Mouse (Mus musculus) hindbrain, embryonic 15.5 days (tissue): ENCODE results near the gene Kcng1. TPM values are rescaled to one million over a fixed set of nuclear protein-coding genes. Genes with fewer than 3 reads are reported as not detected.
A peak's percentile ranks its signal among the peaks of the same experiment; 100 is the strongest.

Experiments
- ATAC-seq: fragments of 200-750 bp; cut with Nextera tagmentation; 2 replicates; pipeline ENCODE4 v1.8.0; 2017; ENCODE audit warnings: low read depth, moderate number of reproducible peaks, moderate TSS enrichment; ENCODE audit not compliant: low FRiP score
- H3K27ac ChIP-seq: fragments of 300-500 bp; sonication (generic); replicated peaks from 2 replicates; pipeline ENCODE4 v1.5.1; 2015; ENCODE audit warnings: mild to moderate bottlenecking, inconsistent platforms
- H3K27me3 ChIP-seq: fragments of 300-500 bp; sonication (generic); 2 replicates; pipeline ENCODE4 v1.6.1; 2015; ENCODE audit warnings: control low read depth, inconsistent platforms
- H3K36me3 ChIP-seq: fragments of 300-500 bp; sonication (generic); 2 replicates; pipeline ENCODE4 v1.6.1; 2015; ENCODE audit warnings: control low read depth, inconsistent platforms
- H3K4me1 ChIP-seq: fragments of 300-500 bp; sonication (generic); replicated peaks from 2 replicates; pipeline ENCODE4 v1.6.1; 2015; ENCODE audit warnings: control low read depth, inconsistent platforms
- H3K4me2 ChIP-seq: fragments of 300-500 bp; sonication (generic); 2 replicates; pipeline ENCODE4 v1.6.1; 2015; ENCODE audit warnings: moderate library complexity, mild to moderate bottlenecking, inconsistent platforms
- H3K4me3 ChIP-seq: fragments of 300-500 bp; sonication (generic); 2 replicates; pipeline ENCODE4 v1.5.1; 2015; ENCODE audit warnings: mild to moderate bottlenecking, inconsistent platforms
- H3K9ac ChIP-seq: fragments of 300-500 bp; sonication (generic); 2 replicates; pipeline ENCODE4 v1.6.1; 2015; ENCODE audit warnings: inconsistent platforms
- H3K9me3 ChIP-seq: fragments of 300-500 bp; sonication (generic); 2 replicates; pipeline ENCODE4 v1.6.1; 2016; ENCODE audit warnings: control low read depth, inconsistent platforms
- WGBS: fragments of 180-500 bp; shearing (Covaris S2); methylation state at CpG from one replicate; pipeline ENCODE4 v1.1.7; 2015; 5-methylcytosine and 5-hydroxymethylcytosine counted together
- polyA plus RNA-seq: library from polyadenylated mRNA; unstranded; fragments of >200 nt; fragmentation: Nextera tagmentation; extraction: Ambion mirVana; gene quantifications from 2 replicates; pipeline ENCODE4 v1.2.1, GENCODE M21; 2015

Kcng1 gene
- polyA plus RNA-seq, 1 experiment from 2014 or later = 1.8 TPM

DNA sequence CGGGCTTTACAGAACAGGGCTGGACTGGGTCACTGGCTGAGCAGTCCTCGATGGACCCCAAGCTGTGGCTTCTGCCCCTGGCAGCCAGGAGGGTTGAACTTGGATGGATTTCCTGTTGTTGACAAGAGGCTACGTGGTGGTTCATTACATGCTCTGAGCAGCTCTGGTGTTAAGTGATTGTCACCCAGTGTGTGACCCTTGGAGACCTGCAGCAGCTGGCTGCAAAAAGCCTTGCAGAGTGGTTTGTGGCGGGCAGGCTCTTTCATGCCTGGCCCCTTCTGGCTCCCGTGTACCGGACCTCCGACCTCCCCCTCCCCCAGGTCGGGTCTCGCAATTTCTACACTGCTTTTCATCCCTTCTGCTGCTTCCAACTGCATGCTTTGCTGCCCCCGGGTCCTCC lies 10.5 kb upstream of the Kcng1 start:
- no peak overlapping the region for H3K27ac ChIP-seq
- no peak overlapping the region for H3K9ac ChIP-seq
- no peaks in the 10 kb centered on the region for H3K9me3 ChIP-seq
- no peaks in the 10 kb centered on the region for H3K36me3 ChIP-seq
- 0 out of 2 replicates have a peak, but pooled peaks have one; percentile 11 for ATAC-seq
- H3K4me1 ChIP-seq = peaks cover 11% of the 10 kb centered on the region; the same call in 1 of the 2 replicates
- H3K4me2 ChIP-seq = no peak overlapping the region
- H3K27me3 ChIP-seq = no peaks in the 10 kb centered on the region
- 19% methylated on average over 10 of the region's 10 CpGs for WGBS
- H3K4me3 ChIP-seq = no peak overlapping the region

DNA sequence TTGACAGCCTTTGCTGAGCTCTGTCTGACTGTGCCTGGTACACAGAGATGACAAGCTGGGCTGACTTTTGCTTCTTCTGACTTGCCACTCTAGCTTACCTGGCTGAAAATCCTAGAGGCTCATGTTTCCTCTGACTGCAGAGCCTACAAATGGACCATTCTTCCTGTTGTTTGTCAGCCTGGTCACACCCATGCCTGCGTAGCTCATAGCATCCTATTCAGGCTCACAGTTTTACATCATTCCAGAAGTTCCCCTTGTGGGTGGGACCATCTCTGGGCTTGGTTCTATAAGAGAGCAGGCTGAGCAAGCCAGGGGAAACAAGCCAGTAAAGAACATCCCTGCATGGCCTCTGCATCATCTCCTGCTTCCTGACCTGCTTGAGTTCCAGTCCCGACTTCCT lies 8.3 kb upstream of the Kcng1 start:
- H3K36me3 ChIP-seq = no peaks in the 10 kb centered on the region
- ATAC-seq = no peak
- no peak overlapping the region for H3K4me2 ChIP-seq
- 94% methylated on average over 2 of the region's 2 CpGs for WGBS
- peaks cover 11% of the 10 kb centered on the region; the same call in 1 of the 2 replicates for H3K4me1 ChIP-seq
- H3K27me3 ChIP-seq = no peaks in the 10 kb centered on the region
- H3K4me3 ChIP-seq = no peak overlapping the region
- no peaks in the 10 kb centered on the region for H3K9me3 ChIP-seq
- no peak overlapping the region for H3K9ac ChIP-seq
- H3K27ac ChIP-seq = no peak overlapping the region

DNA sequence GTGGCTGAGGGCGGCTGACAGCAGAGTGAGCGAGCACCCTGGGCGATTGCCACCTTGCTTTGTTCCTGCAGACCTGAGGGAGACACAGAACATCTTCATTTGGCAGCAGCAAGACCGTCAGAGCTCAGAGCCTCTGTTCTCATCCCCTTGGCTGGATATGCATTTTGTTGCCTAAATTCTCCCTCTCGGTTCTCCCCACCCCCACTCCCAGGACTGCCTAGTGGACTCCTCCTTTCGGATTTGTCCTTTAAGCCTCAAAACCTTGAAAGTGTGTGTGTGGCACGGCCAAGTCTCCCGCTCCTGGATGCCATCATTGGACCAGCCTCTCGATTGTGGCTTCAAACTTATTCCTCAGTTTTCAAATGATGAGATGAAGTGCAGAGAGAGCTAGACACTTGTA lies 7.5 kb upstream of the Kcng1 start:
- Histone ChIP-seq H3K9ac (no peak overlapping the region), H3K36me3 (no peaks in the 10 kb centered on the region), H3K27me3 (0 out of 2 replicates have a peak, but pooled peaks cover under 1% of the 10 kb centered on the region), H3K4me1 (peaks cover 11% of the 10 kb centered on the region; the same call in 1 of the 2 replicates), H3K4me2 (peak overlapping the region; percentile 26; the same call in 1 of the 2 replicates), H3K27ac (no peak overlapping the region), H3K4me3 (no peak overlapping the region), H3K9me3 (no peaks in the 10 kb centered on the region)
- WGBS = 54% methylated on average over 9 of the region's 9 CpGs
- no peak for ATAC-seq

DNA sequence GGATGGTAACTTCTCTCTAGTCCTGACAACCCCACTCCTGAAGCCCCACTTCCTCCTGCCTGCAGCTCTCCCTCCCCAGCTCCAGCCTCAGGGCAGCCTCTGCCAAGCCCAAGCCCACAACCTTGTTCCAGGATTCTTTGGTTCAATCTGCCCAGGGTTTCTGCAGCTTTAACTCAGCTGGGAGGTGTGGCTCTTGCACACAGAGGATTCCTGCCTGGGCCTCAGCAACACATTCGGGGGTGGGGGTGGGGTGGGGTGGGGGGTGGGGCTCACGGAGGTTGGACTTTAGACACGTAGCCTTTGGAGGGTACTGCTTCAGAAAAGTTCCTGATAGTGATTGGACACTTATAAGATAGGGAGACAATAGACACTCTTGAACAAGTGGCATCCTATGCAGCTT lies 5.5 kb upstream of the Kcng1 start:
- H3K4me1 ChIP-seq = 0 out of 2 replicates have a peak, but pooled peaks cover 6% of the 10 kb centered on the region
- peaks cover 16% of the 10 kb centered on the region for H3K27me3 ChIP-seq
- ATAC-seq = no peak
- no peak overlapping the region for H3K4me2 ChIP-seq
- no peaks in the 10 kb centered on the region for H3K36me3 ChIP-seq
- no peak overlapping the region for H3K9ac ChIP-seq
- no peak overlapping the region for H3K27ac ChIP-seq
- no peak overlapping the region for H3K4me3 ChIP-seq
- H3K9me3 ChIP-seq = no peaks in the 10 kb centered on the region
- WGBS = 28% methylated on average over 3 of the region's 3 CpGs

DNA sequence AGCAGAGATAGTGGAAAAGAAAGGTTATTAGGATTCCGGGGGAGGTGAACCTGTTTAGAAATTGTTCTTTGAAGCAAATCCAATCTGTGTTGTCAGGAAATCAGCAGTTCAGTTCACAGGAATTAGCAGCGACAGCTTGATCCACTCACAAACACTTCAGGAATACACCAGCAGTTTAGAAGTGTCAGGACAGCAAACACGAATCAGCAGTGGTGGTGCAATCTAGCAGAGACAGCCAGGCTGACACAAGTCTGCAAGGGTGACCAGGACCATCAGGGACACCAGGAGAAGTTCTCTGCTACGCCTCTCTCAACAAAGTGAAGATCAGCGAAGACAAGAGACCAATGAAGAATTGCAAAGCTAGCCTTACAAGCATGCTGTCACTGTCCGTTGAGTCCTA lies 3.6 kb upstream of the Kcng1 start:
- Histone ChIP-seq H3K4me3 (no peak overlapping the region), H3K4me2 (no peak overlapping the region), H3K4me1 (peaks cover 21% of the 10 kb centered on the region), H3K9ac (no peak overlapping the region), H3K36me3 (no peaks in the 10 kb centered on the region), H3K27ac (no peak overlapping the region), H3K27me3 (peaks cover 33% of the 10 kb centered on the region), H3K9me3 (no peaks in the 10 kb centered on the region)
- no peak for ATAC-seq
- 92% methylated on average over 6 of the region's 6 CpGs for WGBS

DNA sequence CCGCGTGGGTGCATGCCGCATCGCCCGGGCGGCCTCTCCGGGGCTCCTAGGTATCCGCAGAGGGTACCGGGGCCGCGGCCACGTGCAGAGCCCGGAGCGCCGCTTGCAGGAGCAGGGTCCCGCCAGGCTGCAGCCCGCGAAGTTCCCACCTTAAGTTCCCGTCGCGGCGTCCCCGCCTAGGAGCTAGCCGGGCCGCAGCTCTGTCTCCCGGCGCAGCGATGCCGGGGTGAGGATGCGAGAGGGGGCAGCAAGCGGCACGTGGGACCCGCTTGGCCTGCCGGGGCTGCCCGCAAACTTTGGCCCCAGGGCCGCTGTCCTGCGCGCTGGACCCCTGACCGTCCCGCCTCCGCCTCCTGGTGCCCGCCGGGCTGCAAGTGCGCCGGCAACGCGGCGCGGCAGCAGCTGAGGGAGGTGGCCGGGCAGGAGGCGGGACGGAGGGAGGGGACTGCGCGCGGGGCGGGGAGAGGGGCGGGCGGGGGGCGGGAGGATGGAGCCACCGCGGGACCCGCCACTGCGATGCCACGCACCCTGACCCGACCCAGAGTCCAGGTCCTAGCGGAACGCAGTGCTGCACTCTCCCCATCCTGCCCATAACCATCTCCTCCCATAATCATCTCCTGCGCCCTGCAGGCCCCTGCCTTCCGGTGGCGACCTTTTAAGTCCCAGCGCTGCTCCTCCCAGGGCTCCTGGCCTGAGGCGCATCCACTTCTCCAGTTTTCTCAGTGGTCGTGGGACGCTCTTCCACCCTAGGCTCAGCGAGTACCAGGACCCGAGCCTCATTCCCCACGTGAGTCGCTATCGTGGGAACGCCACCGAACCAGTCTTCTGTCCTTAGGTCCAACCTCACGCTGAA lies 581 bp downstream of the Kcng1 start:
- whole genome bisulfite sequencing = 1% methylated on average over 64 of the region's 82 CpGs

DNA sequence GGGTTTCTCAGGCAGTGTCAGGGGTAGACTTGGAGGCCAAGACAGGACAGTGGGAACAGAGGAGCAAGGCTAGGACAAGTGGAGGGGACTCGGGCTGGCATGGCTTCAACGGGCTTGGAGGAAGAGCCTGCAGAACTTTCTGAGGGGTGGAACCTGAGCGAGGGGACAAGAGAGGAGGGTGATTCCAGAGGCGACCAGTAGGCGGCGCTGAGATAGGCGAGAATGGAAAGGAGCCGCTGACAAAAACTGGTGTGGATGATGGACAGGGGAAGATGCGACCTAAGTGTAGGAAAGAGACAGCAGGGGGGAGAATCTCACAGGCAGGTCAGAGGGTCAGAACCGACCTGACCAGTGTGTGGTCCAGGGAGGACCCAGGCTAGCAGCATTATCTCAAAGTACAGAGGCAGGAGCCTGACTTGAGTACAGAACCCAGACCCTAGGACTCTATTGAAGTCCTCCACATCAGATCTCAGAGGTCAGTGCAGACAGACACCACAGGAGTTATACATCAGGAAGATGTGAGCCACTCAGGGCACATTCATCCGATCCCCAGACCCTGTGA lies 7.1 kb downstream of the Kcng1 start:
- Histone ChIP-seq H3K36me3 (no peaks in the 10 kb centered on the region), H3K27me3 (peaks cover 17% of the 10 kb centered on the region), H3K9ac (no peak overlapping the region), H3K4me2 (no peak overlapping the region), H3K4me1 (no peaks in the 10 kb centered on the region), H3K4me3 (no peak overlapping the region), H3K27ac (no peak overlapping the region), H3K9me3 (no peaks in the 10 kb centered on the region)
- WGBS = 14% methylated on average over 11 of the region's 11 CpGs
- ATAC-seq = no peak

More for the DNA sequence above, 581 bp downstream of the Kcng1 start:
- no peak overlapping the region for H3K27ac ChIP-seq
- ATAC-seq = peak; percentile 68
- peaks cover 19% of the 10 kb centered on the region for H3K4me1 ChIP-seq
- H3K27me3 ChIP-seq = peaks cover 57% of the 10 kb centered on the region
- H3K4me3 ChIP-seq = peak overlapping the region; percentile 50
- no peaks in the 10 kb centered on the region for H3K36me3 ChIP-seq
- peak overlapping the region; percentile 44 for H3K9ac ChIP-seq
- peak overlapping the region; percentile 95 for H3K4me2 ChIP-seq
- H3K9me3 ChIP-seq = no peaks in the 10 kb centered on the region

DNA sequence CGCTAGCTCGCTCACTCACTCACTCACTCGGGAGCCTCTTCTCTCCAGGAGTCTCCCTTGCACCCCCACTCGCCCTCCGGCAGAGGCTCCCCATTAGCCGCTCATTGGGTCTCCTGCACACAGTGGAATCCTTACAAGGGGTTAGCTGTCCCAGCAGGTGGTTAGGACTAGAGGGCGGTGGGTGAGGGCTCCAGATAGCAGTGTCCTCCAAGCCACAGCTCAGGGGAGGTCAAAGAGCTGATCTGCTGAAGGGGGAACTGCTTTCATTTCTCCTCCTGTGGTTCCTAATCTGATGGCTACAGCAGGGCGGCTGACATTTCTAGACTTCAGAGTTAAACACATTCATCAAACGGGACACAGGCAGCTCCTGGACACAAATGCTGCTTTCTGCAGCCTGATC lies 8.1 kb downstream of the Kcng1 start:
- ATAC-seq = no peak
- Histone ChIP-seq H3K9me3 (no peaks in the 10 kb centered on the region), H3K27me3 (peaks cover 9% of the 10 kb centered on the region), H3K4me2 (no peak overlapping the region), H3K9ac (no peak overlapping the region), H3K4me1 (no peaks in the 10 kb centered on the region), H3K27ac (no peak overlapping the region), H3K36me3 (no peaks in the 10 kb centered on the region), H3K4me3 (no peak overlapping the region)
- WGBS = 60% methylated on average over 9 of the region's 9 CpGs

DNA sequence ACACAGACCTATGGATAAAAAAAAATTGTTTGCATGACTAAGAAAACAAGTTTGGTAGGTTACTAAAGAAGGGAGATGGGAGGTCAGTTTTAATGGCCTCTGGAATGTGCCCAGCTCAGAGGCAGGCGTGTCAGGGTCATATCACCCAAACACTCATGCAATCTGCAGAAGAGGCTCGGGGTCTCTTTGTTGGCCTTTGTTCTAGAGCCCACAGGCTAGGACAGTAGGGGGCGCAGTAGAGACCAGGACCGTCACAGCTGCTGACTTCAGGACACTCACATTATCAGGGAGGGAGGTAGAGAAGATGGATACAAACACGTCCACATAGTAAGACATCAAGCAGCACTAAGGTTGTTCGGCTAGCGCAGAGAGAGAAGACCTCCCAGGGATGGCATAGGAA lies 13.5 kb downstream of the Kcng1 start:
- Histone ChIP-seq H3K27ac (no peak overlapping the region), H3K9ac (no peak overlapping the region), H3K4me1 (no peaks in the 10 kb centered on the region), H3K4me2 (no peak overlapping the region), H3K36me3 (no peaks in the 10 kb centered on the region), H3K4me3 (no peak overlapping the region), H3K27me3 (no peaks in the 10 kb centered on the region), H3K9me3 (no peaks in the 10 kb centered on the region)
- ATAC-seq = no peak
- 43% methylated on average over 7 of the region's 7 CpGs for WGBS

DNA sequence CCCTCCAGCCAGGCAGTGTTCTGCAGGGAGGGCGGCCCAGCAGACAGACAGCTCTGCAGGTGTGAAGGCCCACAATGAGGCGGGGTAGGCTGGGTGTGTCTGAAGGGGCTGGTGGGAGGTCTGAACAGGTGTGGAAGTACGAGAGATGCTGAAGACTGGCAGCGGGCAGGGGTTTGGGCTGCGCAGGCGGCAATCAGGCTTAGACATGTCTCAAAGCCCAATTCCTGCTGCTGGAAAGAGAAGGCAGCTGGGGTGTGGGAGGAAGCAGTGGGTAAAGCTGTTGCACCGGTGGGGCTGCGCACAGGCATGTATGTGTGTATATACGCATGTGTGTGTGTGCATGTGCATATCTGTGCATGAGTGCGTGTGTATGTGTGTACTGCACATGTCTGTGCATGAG lies 20.6 kb downstream of the Kcng1 start:
- no peaks in the 10 kb centered on the region for H3K9me3 ChIP-seq
- no peak overlapping the region for H3K4me3 ChIP-seq
- no peak overlapping the region for H3K4me2 ChIP-seq
- no peak overlapping the region for H3K27ac ChIP-seq
- H3K27me3 ChIP-seq = no peaks in the 10 kb centered on the region
- ATAC-seq = no peak
- H3K4me1 ChIP-seq = no peaks in the 10 kb centered on the region
- H3K9ac ChIP-seq = no peak overlapping the region
- WGBS = 96% methylated on average over 10 of the region's 10 CpGs
- H3K36me3 ChIP-seq = no peaks in the 10 kb centered on the region

DNA sequence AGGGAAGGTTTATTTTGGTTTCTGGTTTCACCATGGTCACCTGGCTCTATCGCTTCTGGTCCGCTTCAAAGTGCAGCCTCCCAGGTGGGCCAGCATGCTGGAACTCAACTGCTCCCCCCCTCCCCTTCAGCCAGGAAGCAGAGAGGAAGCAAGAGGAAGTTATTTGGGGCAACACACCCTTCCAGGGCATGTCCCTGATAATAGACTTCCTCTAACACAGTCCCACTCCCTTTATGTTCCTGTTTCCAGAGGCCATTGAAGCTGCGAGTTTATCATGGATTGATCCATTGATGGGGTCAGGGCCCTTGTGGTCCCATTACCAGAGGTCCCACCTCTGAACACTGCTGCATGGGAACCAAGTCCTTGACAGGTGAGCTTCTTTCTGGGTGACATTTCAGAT lies 21.4 kb downstream of the Kcng1 start:
- ATAC-seq = no peak
- no peaks in the 10 kb centered on the region for H3K27me3 ChIP-seq
- no peak overlapping the region for H3K9ac ChIP-seq
- H3K9me3 ChIP-seq = no peaks in the 10 kb centered on the region
- H3K4me2 ChIP-seq = no peak overlapping the region
- H3K4me1 ChIP-seq = no peaks in the 10 kb centered on the region
- no peak overlapping the region for H3K27ac ChIP-seq
- H3K36me3 ChIP-seq = no peaks in the 10 kb centered on the region
- H3K4me3 ChIP-seq = no peak overlapping the region
- WGBS = 90% methylated on average over 3 of the region's 3 CpGs

DNA sequence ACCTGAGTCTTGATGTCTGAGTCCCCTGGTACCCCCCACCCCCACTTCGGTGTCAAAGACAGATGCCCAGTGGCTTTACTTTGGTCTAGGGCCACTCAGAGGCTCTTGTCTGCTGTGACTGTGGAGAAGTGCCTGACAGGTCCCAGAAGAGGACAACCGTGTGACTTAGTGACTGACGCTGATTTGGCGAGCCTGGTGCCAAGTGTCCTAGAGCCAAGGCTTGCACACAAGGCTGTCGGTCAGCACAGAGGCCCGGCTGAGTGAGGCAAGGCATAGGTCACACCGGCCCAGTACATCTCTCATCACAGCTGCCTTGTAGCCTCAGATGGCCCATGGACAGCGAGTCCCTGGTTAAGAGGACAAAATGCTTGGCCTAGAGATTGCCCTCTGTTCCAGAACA lies 22.5 kb downstream of the Kcng1 start:
- Histone ChIP-seq H3K27me3 (no peaks in the 10 kb centered on the region), H3K36me3 (no peaks in the 10 kb centered on the region), H3K4me3 (no peak overlapping the region), H3K9ac (no peak overlapping the region), H3K4me2 (no peak overlapping the region), H3K4me1 (no peaks in the 10 kb centered on the region), H3K9me3 (no peaks in the 10 kb centered on the region), H3K27ac (no peak overlapping the region)
- 91% methylated on average over 8 of the region's 8 CpGs for whole genome bisulfite sequencing
- ATAC-seq = no peak
